Mouse (Mus musculus) liver (tissue): Measurements from ENCODE around the gene Sfi1.
A peak's percentile ranks its signal among the peaks of the same experiment; 100 is the strongest.
"Not testable (repeated sequence)": the region's sequence is repeated elsewhere in the genome, so short reads cannot be mapped to it uniquely, and the experiment has no call there.

Experiments
- DNase-seq: peaks from one replicate; pipeline ENCODE4 v3.0.0-alpha.2; 2020; ENCODE audit warnings: mixed read lengths

The Sfi1 gene

GRCm38 (mm10) chr11:3140967-3141535 lies 52.2 kb downstream of the Sfi1 start:
- DNase-seq, result not testable (repeated sequence)

GRCm38 (mm10) chr11:3138323-3138722 lies 54.9 kb downstream of the Sfi1 start:
- not testable (repeated sequence) for DNase-seq

DNA sequence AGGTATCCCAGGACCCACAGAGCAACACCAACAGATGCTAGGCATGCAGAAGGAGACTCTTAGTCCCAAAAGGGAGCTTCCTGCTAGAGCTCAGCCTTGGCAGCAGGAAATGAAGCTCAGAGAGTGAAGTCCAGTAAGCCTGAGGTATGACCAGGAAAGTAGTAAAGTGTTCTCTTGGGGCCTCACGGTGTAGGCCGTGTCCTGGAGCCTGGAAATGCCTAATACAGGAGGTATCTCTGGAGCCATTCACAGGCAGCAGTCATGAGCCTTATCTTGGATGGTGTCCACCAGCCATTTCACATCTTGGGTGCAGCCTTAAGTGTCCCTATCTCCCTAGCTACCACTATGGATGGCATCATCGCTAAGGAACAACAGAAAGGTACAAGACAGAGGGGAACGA lies 56.0 kb downstream of the Sfi1 start:
- peak; percentile 46 for DNase-seq

DNA sequence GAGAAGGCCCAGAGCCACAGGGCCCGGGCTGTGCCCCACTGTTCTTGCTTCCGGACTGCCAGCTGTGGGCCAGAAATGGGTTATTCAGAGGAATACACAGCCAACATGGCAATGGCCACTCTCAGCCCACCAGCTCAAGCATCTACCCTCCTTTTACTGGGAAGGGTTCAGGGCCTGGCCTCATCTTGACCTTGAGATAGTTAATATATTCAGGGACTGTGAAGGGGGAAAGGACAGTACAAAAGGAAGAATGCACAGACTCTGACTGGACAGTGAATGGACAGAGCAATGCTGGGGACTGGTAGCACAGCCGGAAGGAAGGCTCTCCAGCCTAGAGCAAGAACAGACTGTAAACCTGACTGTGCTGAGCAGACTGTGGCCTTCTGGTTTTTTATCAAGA lies 57.3 kb downstream of the Sfi1 start:
- not testable (repeated sequence) for DNase-seq

DNA sequence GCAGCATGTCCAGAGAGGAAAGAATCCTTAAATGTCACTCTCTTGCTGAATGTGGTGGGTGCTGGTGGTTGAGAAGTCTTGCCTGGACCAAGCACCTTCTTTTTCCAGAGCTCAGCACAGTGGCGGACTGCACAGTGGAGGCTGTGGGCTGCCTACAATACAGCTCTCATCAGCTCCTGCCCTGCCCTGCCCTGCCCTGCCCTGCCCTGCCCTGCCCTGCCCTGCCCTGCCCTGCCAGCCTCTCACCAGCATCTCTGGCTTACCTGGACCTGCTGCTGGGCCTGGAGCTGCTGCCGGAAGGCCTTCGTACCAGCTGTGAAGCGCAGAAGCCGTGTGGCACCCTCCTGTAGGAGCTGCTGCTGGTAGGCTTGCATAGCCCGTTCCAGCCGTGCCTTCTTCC lies 57.9 kb downstream of the Sfi1 start:
- not testable (repeated sequence) for DNase-seq

DNA sequence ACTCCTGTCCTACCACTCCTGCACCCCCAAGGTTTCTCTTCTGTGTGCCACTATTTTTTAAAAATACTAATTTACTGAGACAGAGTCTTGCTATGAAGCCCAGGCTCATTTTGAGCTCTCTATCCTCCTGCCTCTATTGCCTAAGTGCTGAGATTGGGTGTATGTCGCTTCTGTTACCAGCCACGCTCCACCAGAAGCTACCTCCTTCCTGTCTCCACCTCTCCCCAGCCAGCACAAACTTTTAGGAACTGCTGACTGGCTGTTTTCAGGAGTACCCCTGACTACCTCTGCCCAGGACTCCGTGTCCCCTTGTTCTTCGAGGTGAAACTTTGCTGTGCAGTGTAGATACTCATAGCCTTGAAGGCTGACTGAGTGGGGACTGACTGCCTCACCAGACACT lies 59.9 kb downstream of the Sfi1 start:
- not testable (repeated sequence) for DNase-seq

DNA sequence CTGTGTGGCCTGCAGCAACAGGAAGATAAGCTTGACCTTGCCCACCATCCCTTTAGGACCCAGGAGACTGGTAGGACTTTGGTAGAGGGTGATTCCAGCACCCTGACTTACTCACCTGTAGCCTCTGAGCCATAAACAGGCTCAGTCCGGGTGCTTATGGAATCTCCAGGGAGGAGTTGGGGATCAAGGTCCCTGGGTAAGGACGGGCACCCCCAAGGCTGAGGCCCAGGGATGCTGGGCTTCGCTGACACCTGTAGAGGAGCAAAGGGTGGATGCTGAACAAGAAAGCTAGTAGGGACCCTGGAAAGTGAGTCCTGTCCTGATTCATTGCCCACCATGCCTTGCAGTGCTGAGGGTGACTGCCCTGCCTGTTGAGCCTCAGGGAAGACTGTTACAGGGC lies 60.3 kb downstream of the Sfi1 start:
- not testable (repeated sequence) for DNase-seq

GRCm38 (mm10) chr11:3132001-3132400 lies 61.3 kb downstream of the Sfi1 start:
- DNase-seq, result peak; percentile 22

DNA sequence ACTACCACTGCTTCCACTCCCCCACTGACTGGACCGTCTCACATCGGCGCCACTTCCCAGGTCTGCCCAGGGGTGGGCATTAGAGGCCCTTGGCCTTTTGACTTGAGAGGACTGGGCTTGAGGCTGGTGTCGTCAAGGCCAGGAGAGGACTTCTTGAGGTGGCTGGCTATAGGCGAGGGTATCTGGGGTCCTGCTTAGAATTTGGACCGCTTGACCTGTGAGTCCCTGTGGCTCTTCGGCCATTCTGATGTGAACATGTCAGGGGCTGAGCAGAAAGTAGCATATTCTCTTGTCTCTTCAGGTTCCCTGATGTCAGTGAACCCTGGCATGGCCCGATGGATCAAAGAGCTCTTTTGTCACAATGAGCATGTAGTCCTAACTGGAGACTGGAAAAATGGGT lies 63.4 kb downstream of the Sfi1 start:
- DNase-seq, result peak; percentile 21

GRCm38 (mm10) chr11:3129276-3129675 lies 64.0 kb downstream of the Sfi1 start:
- DNase-seq, result not testable (repeated sequence)

GRCm38 (mm10) chr11:3127303-3127795 lies 65.9 kb downstream of the Sfi1 start:
- peak; percentile 41 for DNase-seq

- DNase-seq, result not testable (repeated sequence)
Observed at GRCm38 (mm10) chr11:3126478-3127302, 66.6 kb downstream of the Sfi1 start.

DNA sequence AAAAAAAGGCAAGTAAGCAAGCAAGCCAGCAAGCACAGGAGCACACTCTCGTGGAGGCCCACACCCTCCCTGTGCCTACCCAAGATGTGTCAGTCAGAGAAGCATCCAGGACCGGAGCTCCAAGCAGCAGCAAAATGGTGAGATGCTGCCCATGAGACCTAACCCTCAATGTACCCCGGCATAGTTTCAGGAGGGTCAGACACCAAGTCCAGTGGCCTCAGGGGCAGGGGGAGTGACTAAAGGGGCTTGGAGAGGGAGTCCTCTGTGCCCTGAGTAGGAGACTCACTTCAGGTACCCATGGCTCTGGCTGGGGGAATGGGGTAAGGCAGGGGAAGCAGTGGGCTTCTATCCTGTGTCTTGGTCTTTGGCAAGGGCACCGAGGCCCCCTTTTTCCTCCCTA lies 67.3 kb downstream of the Sfi1 start:
- not testable (repeated sequence) for DNase-seq

DNA sequence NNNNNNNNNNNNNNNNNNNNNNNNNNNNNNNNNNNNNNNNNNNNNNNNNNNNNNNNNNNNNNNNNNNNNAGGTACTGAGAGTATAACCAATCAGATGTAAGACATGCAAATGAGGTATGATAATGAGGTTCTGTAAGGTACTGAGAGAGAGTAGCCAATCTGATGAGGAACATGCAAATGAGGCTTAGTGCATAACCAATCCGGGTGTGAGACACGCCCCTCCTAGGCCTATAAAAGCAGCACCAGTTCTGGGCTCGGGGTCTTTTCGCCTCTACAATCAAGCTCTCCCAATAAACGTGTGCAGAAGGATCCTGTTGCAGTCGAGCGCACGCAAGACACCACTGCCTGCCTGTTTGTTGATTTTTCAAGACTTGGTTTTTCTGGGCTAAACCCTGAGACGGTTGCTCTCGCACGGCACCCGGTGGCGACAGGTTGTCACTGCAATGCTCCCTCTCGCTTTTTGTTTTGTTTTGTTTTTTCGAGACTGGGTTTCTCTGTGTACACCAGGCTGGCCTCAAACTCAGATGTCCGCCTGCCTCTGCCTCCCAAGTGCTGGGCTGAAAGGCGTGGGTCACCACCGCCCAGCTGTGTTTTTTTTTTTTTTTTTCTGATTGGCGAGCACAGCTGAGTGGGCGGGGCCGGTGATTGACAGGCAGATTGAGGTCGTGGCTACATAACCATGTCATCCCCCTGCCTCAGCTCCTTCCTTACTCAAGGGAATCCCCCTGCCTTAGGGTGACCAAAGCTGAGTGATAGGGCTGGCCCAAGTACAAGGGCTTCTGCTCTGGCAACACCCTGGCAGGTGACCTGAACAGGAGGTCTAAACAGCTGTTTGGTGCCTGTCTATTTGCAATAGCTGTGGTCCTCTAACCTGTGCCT lies 68.1 kb downstream of the Sfi1 start:
- not testable (repeated sequence) for DNase-seq

DNA sequence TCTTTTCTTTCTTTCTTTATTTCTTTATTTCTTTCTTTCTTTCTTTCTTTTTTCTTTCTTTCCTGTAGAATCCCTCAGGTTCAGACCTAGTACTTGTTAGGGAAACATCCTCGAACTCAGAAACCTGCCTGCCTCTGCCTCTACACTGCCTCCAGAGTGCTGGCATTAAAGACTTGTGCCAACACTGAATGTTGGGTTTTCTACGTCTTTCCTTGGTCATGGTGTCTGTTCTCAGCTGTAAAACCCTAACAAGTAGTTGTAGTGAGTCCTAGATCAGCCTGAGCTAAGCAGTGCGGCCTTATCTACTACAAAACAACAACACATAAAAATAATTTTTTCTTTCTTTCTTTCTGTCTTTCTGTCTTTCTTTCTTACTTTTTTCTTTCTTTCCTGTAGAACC lies 78.9 kb downstream of the Sfi1 start:
- no peak for DNase-seq

GRCm38 (mm10) chr11:3106154-3106553 lies 87.1 kb downstream of the Sfi1 start:
- DNase-seq, result no peak

GRCm38 (mm10) chr11:3105261-3105731 lies 88.0 kb downstream of the Sfi1 start:
- DNase-seq, result peak; percentile 25

GRCm38 (mm10) chr11:3104501-3105260 lies 88.6 kb downstream of the Sfi1 start:
- peak; percentile 31 for DNase-seq

- no peak for DNase-seq
Observed at GRCm38 (mm10) chr11:3103619-3104164, 89.6 kb downstream of the Sfi1 start.

GRCm38 (mm10) chr11:3102626-3103025 lies 90.6 kb downstream of the Sfi1 start:
- not testable (repeated sequence) for DNase-seq

DNA sequence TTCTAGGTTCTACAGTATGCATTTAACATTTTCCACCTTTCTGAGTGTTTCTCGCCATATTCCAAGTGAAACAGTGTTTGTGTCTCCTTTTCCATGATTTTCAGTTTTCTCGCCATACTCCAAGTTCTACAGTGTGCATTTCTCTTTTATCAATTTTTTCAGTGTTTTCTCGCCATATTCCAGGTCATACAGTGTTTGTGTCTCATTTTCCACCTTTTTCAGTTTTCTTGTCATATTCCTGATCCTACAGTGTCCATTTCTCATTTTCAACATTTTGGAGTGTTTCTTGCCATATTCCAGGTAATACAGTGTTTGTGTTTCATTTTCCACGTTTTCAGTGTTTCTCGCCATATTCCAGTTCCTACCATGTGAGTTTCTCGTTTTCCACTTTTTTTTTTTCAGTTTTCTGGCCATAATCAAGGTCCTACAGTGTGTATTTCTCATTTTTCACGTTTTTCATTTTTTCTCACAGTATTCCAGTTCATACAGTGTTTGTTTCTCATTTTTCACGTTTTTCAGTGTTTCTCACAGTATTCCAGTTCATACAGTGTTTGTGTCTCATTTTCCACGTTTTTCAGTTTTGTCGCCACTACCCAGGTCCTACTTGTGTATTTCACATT lies 91.3 kb downstream of the Sfi1 start:
- DNase-seq, result no peak
